Mouse (Mus musculus): ENCODE measurements at regions not wholly inside any gene's neighbourhood (a gene's known extent, or its start where the extent isn't known, plus 50 kb on each side); places are given as distances from the start of the nearest gene placed in this dataset.

- intact Hi-C loops (cut with DNase I) = no loop called here
- Histone ChIP-seq H3K27ac (no peak overlapping the region), H3K4me3 (no peak overlapping the region)
- DNase-seq (ENCODE audit: extremely low spot score in 1 of 2, low spot score in 2 of 2) = no peak
- no peak for TF ChIP-seq CTCF (IDR thresholded peaks at IDR 0.05)
Observed at GRCm38 (mm10) chr4:54355381-54356040, 529.7 kb downstream of the Tmem38b start.

- Histone ChIP-seq H3K27ac (no peak overlapping the region), H3K4me3 (no peak overlapping the region)
- no peak for DNase-seq (ENCODE audit: extremely low spot score in 1 of 2, low spot score in 2 of 2)
- intact Hi-C loops (cut with DNase I) = no loop called here
- no peak for TF ChIP-seq CTCF (IDR thresholded peaks at IDR 0.05)
Observed at GRCm38 (mm10) chr4:54356041-54356427, 530.2 kb downstream of the Tmem38b start.

GRCm38 (mm10) chr4:54370909-54371308 is 545.1 kb downstream of the Tmem38b start:
- intact Hi-C loops (cut with DNase I) = no loop called here
- Histone ChIP-seq H3K27ac (no peak overlapping the region; the same call in 1 of the 2 replicates), H3K4me3 (no peak overlapping the region)
- no peak for DNase-seq (ENCODE audit: extremely low spot score in 1 of 2, low spot score in 2 of 2)
- no peak for TF ChIP-seq CTCF (IDR thresholded peaks at IDR 0.05)

- Histone ChIP-seq H3K4me3 (no peak overlapping the region), H3K27ac (no peak overlapping the region)
- DNase-seq (ENCODE audit: extremely low spot score in 1 of 2, low spot score in 2 of 2) = peak in 1 of 2 experiments; percentile 17
- intact Hi-C loops (cut with DNase I) = no loop called here
- TF ChIP-seq CTCF (IDR thresholded peaks at IDR 0.05) = no peak
Observed at GRCm38 (mm10) chr4:54371418-54371957, 545.6 kb downstream of the Tmem38b start.

GRCm38 (mm10) chr4:54373606-54374005 is 547.8 kb downstream of the Tmem38b start:
- Histone ChIP-seq H3K27ac (no peak overlapping the region), H3K4me3 (no peak overlapping the region)
- TF ChIP-seq CTCF (IDR thresholded peaks at IDR 0.05) = no peak
- intact Hi-C loops (cut with DNase I) = no loop called here
- DNase-seq (ENCODE audit: extremely low spot score in 1 of 2, low spot score in 2 of 2) = no peak

GRCm38 (mm10) chr4:54374457-54374856 is 548.6 kb downstream of the Tmem38b start:
- intact Hi-C loops (cut with DNase I) = no loop called here

GRCm38 (mm10) chr4:54387460-54387859 is 557.4 kb upstream of the Zfp462 start:
- Histone ChIP-seq H3K4me3 (no peak overlapping the region), H3K27ac (no peak overlapping the region)
- TF ChIP-seq CTCF (IDR thresholded peaks at IDR 0.05) = no peak
- intact Hi-C loops (cut with DNase I) = no loop called here
- no peak for DNase-seq (ENCODE audit: extremely low spot score in 1 of 2, low spot score in 2 of 2)

More at GRCm38 (mm10) chr4:54374457-54374856, 548.6 kb downstream of the Tmem38b start:
- Histone ChIP-seq H3K4me3 (no peak overlapping the region), H3K27ac (no peak overlapping the region)
- TF ChIP-seq CTCF (IDR thresholded peaks at IDR 0.05) = no peak
- DNase-seq (ENCODE audit: extremely low spot score in 1 of 2, low spot score in 2 of 2) = no peak

GRCm38 (mm10) chr4:54391536-54392208 is 553.2 kb upstream of the Zfp462 start:
- H3K4me3 ChIP-seq = no peak overlapping the region
- intact Hi-C loops (cut with DNase I) = no loop called here
- no peak for DNase-seq (ENCODE audit: extremely low spot score in 1 of 2, low spot score in 2 of 2)
- H3K27ac ChIP-seq = no peak overlapping the region
- no peak for TF ChIP-seq CTCF (IDR thresholded peaks at IDR 0.05)

GRCm38 (mm10) chr4:54406151-54406550 is 538.7 kb upstream of the Zfp462 start:
- Histone ChIP-seq H3K27ac (no peak overlapping the region), H3K4me3 (no peak overlapping the region)
- DNase-seq (ENCODE audit: extremely low spot score in 1 of 2, low spot score in 2 of 2) = no peak
- intact Hi-C loops (cut with DNase I) = no loop called here
- TF ChIP-seq CTCF (IDR thresholded peaks at IDR 0.05) = no peak

GRCm38 (mm10) chr4:54407930-54408329 is 536.9 kb upstream of the Zfp462 start:
- TF ChIP-seq CTCF (IDR thresholded peaks at IDR 0.05) = no peak
- H3K4me3 ChIP-seq = no peak overlapping the region
- intact Hi-C loops (cut with DNase I) = no loop called here
- H3K27ac ChIP-seq = no peak overlapping the region
- DNase-seq (ENCODE audit: extremely low spot score in 1 of 2, low spot score in 2 of 2) = no peak

- intact Hi-C loops (cut with DNase I) = no loop called here
- no peak for TF ChIP-seq CTCF (IDR thresholded peaks at IDR 0.05)
- Histone ChIP-seq H3K27ac (no peak overlapping the region), H3K4me3 (no peak overlapping the region)
- DNase-seq (ENCODE audit: extremely low spot score in 1 of 2, low spot score in 2 of 2) = no peak
Observed at GRCm38 (mm10) chr4:54430789-54431188, 514.1 kb upstream of the Zfp462 start.

- intact Hi-C loops (cut with DNase I) = no loop called here
- no peak for TF ChIP-seq CTCF (IDR thresholded peaks at IDR 0.05)
- no peak overlapping the region for H3K27ac ChIP-seq
- no peak for DNase-seq (ENCODE audit: extremely low spot score in 1 of 2, low spot score in 2 of 2)
- H3K4me3 ChIP-seq = no peak overlapping the region
Observed at GRCm38 (mm10) chr4:54460596-54460995, 484.3 kb upstream of the Zfp462 start.

Measured in left cerebral cortex, adult 2 months (tissue).